Mouse (Mus musculus): Measurements from ENCODE around the gene Sv2b.
"Not testable (repeated sequence)": the region's sequence is repeated elsewhere in the genome, so short reads cannot be mapped to it uniquely, and the experiment has no call there.

Gene Sv2b

GRCm38 (mm10) chr7:75220786-75221185 lies 88.3 kb downstream of the Sv2b start:
- in situ Hi-C loops (cut with MboI; ENCODE audit: low sequenced_read_pairs) = no loop called here

- in situ Hi-C loops (cut with MboI; ENCODE audit: low sequenced_read_pairs) = no loop called here
These were observed 88.8 kb downstream of the Sv2b start for GRCm38 (mm10) chr7:75220296-75220695.

- in situ Hi-C loops (cut with MboI; ENCODE audit: low sequenced_read_pairs) = loop anchor here (10.0 kb wide), 1 partner anchor 61 kb away; no protein-coding TSS in a partner anchor
These were observed 92.9 kb downstream of the Sv2b start for GRCm38 (mm10) chr7:75216180-75216579.

GRCm38 (mm10) chr7:75209221-75209641 lies 99.8 kb downstream of the Sv2b start:
- in situ Hi-C loops (cut with MboI; ENCODE audit: low sequenced_read_pairs) = no loop called here

- in situ Hi-C loops (cut with MboI; ENCODE audit: low sequenced_read_pairs) = no loop called here
These were observed 101.0 kb downstream of the Sv2b start for GRCm38 (mm10) chr7:75207965-75208644.

- in situ Hi-C loops (cut with MboI; ENCODE audit: low sequenced_read_pairs) = no loop called here
These were observed 102.4 kb downstream of the Sv2b start for GRCm38 (mm10) chr7:75206671-75207070.

- in situ Hi-C loops (cut with MboI; ENCODE audit: low sequenced_read_pairs) = no loop called here
These were observed 103.7 kb downstream of the Sv2b start for GRCm38 (mm10) chr7:75205386-75205785.

- in situ Hi-C loops (cut with MboI; ENCODE audit: low sequenced_read_pairs) = not testable (repeated sequence)
These were observed 114.2 kb downstream of the Sv2b start for GRCm38 (mm10) chr7:75194919-75195230.

GRCm38 (mm10) chr7:75194158-75194918 lies 114.7 kb downstream of the Sv2b start:
- in situ Hi-C loops (cut with MboI; ENCODE audit: low sequenced_read_pairs) = no loop called here

GRCm38 (mm10) chr7:75190192-75190591 lies 118.9 kb downstream of the Sv2b start:
- in situ Hi-C loops (cut with MboI; ENCODE audit: low sequenced_read_pairs) = no loop called here

- in situ Hi-C loops (cut with MboI; ENCODE audit: low sequenced_read_pairs) = no loop called here
These were observed 134.0 kb downstream of the Sv2b start for GRCm38 (mm10) chr7:75175042-75175441.

GRCm38 (mm10) chr7:75167481-75167880 lies 141.6 kb downstream of the Sv2b start:
- in situ Hi-C loops (cut with MboI; ENCODE audit: low sequenced_read_pairs) = no loop called here

GRCm38 (mm10) chr7:75147174-75147573 lies 161.9 kb downstream of the Sv2b start:
- in situ Hi-C loops (cut with MboI; ENCODE audit: low sequenced_read_pairs) = loop anchor here (25.0 kb wide), 3 partner anchors 415 to 715 kb away; no protein-coding TSS in a partner anchor

GRCm38 (mm10) chr7:75142800-75143199 lies 166.3 kb downstream of the Sv2b start:
- in situ Hi-C loops (cut with MboI; ENCODE audit: low sequenced_read_pairs) = loop anchor here (25.0 kb wide), 3 partner anchors 420 to 720 kb away; no protein-coding TSS in a partner anchor

- in situ Hi-C loops (cut with MboI; ENCODE audit: low sequenced_read_pairs) = loop anchor here (25.0 kb wide), 3 partner anchors 420 to 720 kb away; no protein-coding TSS in a partner anchor
These were observed 167.0 kb downstream of the Sv2b start for GRCm38 (mm10) chr7:75141919-75142700.

- in situ Hi-C loops (cut with MboI; ENCODE audit: low sequenced_read_pairs) = loop anchor here (5.0 to 25.0 kb wide), 4 partner anchors 228 to 723 kb away; no protein-coding TSS in a partner anchor
These were observed 169.8 kb downstream of the Sv2b start for GRCm38 (mm10) chr7:75139306-75139705.

- in situ Hi-C loops (cut with MboI; ENCODE audit: low sequenced_read_pairs) = loop anchor here (5.0 to 25.0 kb wide), 4 partner anchors 232 to 727 kb away; no protein-coding TSS in a partner anchor
These were observed 174.1 kb downstream of the Sv2b start for GRCm38 (mm10) chr7:75134710-75135617.

- in situ Hi-C loops (cut with MboI; ENCODE audit: low sequenced_read_pairs) = loop anchor here (25.0 kb wide), 3 partner anchors 434 to 734 kb away; no protein-coding TSS in a partner anchor
These were observed 181.0 kb downstream of the Sv2b start for GRCm38 (mm10) chr7:75128036-75128435.

GRCm38 (mm10) chr7:75124067-75124466 lies 185.0 kb downstream of the Sv2b start:
- in situ Hi-C loops (cut with MboI; ENCODE audit: low sequenced_read_pairs) = no loop called here
